Mouse (Mus musculus) megakaryocyte, embryonic 14.5 days (primary cell): ENCODE measurements at regions not wholly inside any gene's neighbourhood (a gene's known extent, or its start where the extent isn't known, plus 50 kb on each side); places are given as distances from the start of the nearest gene placed in this dataset.

ENCODE experiments used
- FLI1 ChIP-seq: IDR thresholded peaks from 2 replicates; pipeline ENCODE4 v1.6.1; 2012; ENCODE audit warnings: low read length, inconsistent platforms, mixed read lengths
- GATA1 ChIP-seq: IDR thresholded peaks from 3 replicates; pipeline ENCODE4 v1.6.1; 2012; ENCODE audit warnings: mixed read lengths, low read length, inconsistent platforms, borderline replicate concordance

DNA sequence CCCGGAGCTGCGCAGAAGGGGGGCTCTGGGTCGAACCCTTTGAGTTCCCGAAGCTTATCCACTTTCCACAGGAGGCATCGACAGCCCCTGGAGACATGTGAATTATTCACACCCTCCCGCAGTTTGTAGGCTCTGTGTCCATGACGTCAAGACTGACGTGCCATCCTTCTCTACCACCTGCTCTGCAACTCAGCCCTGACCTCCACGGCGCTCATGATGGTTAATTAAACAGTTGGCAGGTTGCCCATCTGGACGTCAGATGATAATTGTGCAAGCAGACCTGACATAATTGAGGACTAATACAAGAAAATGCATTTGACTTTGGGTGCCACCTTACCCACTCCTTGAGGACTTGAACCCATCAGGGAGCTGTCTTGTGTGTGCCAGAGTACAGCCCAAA lies 121.1 kb upstream of the Ppp1r26 start:
- TF ChIP-seq GATA1 (no peak), FLI1 (no peak)
